Mouse (Mus musculus): Measurements from ENCODE around the gene Rpp25. TPM values are rescaled to one million over a fixed set of nuclear protein-coding genes. Genes with fewer than 3 reads are reported as not detected.

Gene Rpp25
- polyA plus RNA-seq, 1 experiment from 2014 or later: 27.6 TPM

DNA sequence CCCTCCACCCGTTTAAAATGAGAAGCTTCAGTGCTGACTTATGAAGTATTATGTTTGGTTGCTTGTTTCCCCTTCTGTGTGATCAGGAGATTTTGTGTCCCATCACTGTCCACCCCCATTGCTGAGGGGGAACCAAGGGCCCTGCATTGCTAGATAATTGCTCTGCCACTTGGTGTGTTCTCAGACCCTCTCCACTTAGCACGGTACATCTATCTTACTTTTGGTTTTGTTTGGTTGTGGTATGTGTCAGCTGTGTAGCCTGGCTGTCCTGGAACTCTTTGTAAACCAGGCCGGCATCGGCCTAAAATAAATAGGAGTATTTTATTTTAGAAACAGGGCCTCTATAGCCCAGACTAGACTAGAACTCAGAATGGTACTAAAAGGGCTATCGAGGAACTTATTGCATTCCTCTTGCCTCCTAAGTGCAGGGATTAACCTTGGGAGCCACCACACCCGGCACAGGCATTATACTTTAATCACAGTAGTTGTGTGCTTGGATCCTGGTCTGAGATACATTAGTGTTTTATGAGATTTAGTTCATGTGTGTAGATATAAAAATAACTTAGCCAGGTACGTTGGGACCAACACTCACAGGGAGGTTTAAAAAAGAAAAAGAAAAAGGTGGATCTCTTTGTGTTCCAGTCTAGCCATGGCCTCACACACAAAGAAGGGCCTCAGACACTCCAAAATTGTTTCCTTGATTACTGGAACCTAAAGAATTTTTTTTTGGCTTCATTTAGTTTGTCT lies 18.5 kb downstream of the Rpp25 start:
- H3K27ac ChIP-seq: peak overlapping the region; percentile 2; the same call in 1 of the 2 replicates
- H3K4me1 ChIP-seq (replicated peaks): peaks cover 39% of the 10 kb centered on the region

GRCm38 (mm10) chr9:57522861-57523246 lies 19.0 kb downstream of the Rpp25 start:
- H3K9ac ChIP-seq (replicated peaks): peak overlapping the region; percentile 98; the same call in 1 of the 2 replicates
- no peaks in the 10 kb centered on the region for H3K9me3 ChIP-seq
- peaks cover 39% of the 10 kb centered on the region for H3K4me1 ChIP-seq (replicated peaks)
- peak overlapping the region; percentile 74 for H3K4me2 ChIP-seq (replicated peaks)
- WGBS: 87% methylated on average over 4 of the region's 4 CpGs
- no peaks in the 10 kb centered on the region for H3K27me3 ChIP-seq
- peak overlapping the region; percentile 98 for H3K4me3 ChIP-seq (replicated peaks)
- H3K27ac ChIP-seq: no peak overlapping the region
- H3K36me3 ChIP-seq: no peaks in the 10 kb centered on the region
- ATAC-seq: no peak

More for the DNA sequence above, 18.5 kb downstream of the Rpp25 start:
- Histone ChIP-seq H3K36me3 (no peaks in the 10 kb centered on the region), H3K4me2 (replicated peaks) (peak overlapping the region; percentile 74), H3K4me3 (replicated peaks) (peak overlapping the region; percentile 98), H3K9ac (replicated peaks) (peak overlapping the region; percentile 98), H3K27me3 (no peaks in the 10 kb centered on the region), H3K9me3 (no peaks in the 10 kb centered on the region)
- 40% methylated on average over 7 of the region's 7 CpGs for WGBS
- no peak for ATAC-seq

DNA sequence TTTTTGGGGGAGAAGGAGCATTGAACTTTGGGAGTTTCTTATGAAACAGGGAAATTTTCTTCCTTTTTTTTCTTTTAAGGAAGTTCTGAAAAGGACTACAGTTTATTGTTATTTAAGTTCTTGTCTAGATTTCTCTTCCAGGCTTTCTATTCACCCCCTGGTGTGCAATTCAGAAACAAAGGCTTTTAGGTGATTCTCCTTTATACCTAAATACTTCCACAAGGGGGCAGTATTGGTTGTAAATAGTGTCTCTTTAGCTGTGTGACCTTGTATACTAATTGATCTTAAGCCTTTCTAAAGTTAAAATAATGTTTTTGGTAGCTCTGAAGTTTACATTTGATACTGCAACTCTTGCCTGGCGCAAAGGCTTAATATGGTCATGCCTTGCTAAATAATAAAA lies 19.9 kb downstream of the Rpp25 start:
- Histone ChIP-seq H3K9ac (replicated peaks) (no peak overlapping the region), H3K9me3 (no peaks in the 10 kb centered on the region), H3K27ac (no peak overlapping the region), H3K4me3 (replicated peaks) (no peak overlapping the region), H3K4me1 (replicated peaks) (peaks cover 44% of the 10 kb centered on the region), H3K4me2 (replicated peaks) (no peak overlapping the region), H3K36me3 (no peaks in the 10 kb centered on the region), H3K27me3 (no peaks in the 10 kb centered on the region)
- no peak for ATAC-seq
- WGBS: 86% methylated on average over 1 of the region's 1 CpGs

DNA sequence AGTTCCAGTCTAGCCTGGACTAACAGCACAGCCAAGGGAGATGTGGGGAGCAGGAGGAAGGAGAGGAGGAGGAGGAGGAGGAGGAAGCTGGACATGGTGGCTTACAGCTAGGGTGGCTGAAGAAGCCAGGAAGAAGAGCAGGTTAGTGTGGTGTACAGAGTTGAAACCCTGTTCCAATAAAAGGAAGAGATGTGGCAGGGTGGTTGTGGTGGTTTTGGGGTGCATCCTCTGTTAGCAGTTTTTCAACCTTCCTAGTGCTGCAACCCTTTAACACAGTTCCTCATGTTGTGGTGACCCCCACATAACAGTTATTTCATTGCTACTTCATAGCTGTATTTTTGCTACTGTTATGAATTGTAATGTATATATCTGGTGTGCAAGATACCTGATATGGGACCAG lies 20.6 kb downstream of the Rpp25 start:
- no peaks in the 10 kb centered on the region for H3K9me3 ChIP-seq
- no peak overlapping the region for H3K27ac ChIP-seq
- no peaks in the 10 kb centered on the region for H3K27me3 ChIP-seq
- no peak for ATAC-seq
- H3K4me3 ChIP-seq (replicated peaks): no peak overlapping the region
- 0 out of 2 replicates have a peak, but pooled peaks cover 4% of the 10 kb centered on the region for H3K36me3 ChIP-seq
- peaks cover 45% of the 10 kb centered on the region for H3K4me1 ChIP-seq (replicated peaks)
- H3K9ac ChIP-seq (replicated peaks): no peak overlapping the region
- 0 out of 2 replicates have a peak overlapping the region, but pooled peaks have one; percentile 2 for H3K4me2 ChIP-seq (replicated peaks)

- Histone ChIP-seq H3K9me3 (no peaks in the 10 kb centered on the region), H3K4me3 (replicated peaks) (no peak overlapping the region), H3K4me2 (replicated peaks) (no peak overlapping the region), H3K27ac (no peak overlapping the region), H3K4me1 (replicated peaks) (peaks cover 42% of the 10 kb centered on the region), H3K27me3 (no peaks in the 10 kb centered on the region), H3K9ac (replicated peaks) (no peak overlapping the region), H3K36me3 (peaks cover 10% of the 10 kb centered on the region)
- 87% methylated on average over 2 of the region's 2 CpGs for WGBS
- no peak for ATAC-seq
These were observed 21.7 kb downstream of the Rpp25 start for GRCm38 (mm10) chr9:57525516-57525915.

- Histone ChIP-seq H3K9me3 (no peaks in the 10 kb centered on the region), H3K9ac (replicated peaks) (no peak overlapping the region), H3K4me3 (replicated peaks) (no peak overlapping the region), H3K27ac (no peak overlapping the region), H3K27me3 (no peaks in the 10 kb centered on the region), H3K4me1 (replicated peaks) (peaks cover 41% of the 10 kb centered on the region), H3K36me3 (peaks cover 16% of the 10 kb centered on the region), H3K4me2 (replicated peaks) (no peak overlapping the region)
- ATAC-seq: no peak
These were observed 22.6 kb downstream of the Rpp25 start for GRCm38 (mm10) chr9:57526435-57526834.

- no peaks in the 10 kb centered on the region for H3K27me3 ChIP-seq
- no peaks in the 10 kb centered on the region for H3K9me3 ChIP-seq
- no peak for ATAC-seq
- peaks cover 10% of the 10 kb centered on the region for H3K4me1 ChIP-seq (replicated peaks)
- peaks cover 50% of the 10 kb centered on the region for H3K36me3 ChIP-seq
- 98% methylated on average over 1 of the region's 1 CpGs for WGBS
- H3K4me3 ChIP-seq (replicated peaks): no peak overlapping the region
- H3K4me2 ChIP-seq (replicated peaks): no peak overlapping the region
- H3K9ac ChIP-seq (replicated peaks): no peak overlapping the region
- H3K27ac ChIP-seq: no peak overlapping the region
These were observed 28.1 kb downstream of the Rpp25 start for GRCm38 (mm10) chr9:57531946-57532345.

DNA sequence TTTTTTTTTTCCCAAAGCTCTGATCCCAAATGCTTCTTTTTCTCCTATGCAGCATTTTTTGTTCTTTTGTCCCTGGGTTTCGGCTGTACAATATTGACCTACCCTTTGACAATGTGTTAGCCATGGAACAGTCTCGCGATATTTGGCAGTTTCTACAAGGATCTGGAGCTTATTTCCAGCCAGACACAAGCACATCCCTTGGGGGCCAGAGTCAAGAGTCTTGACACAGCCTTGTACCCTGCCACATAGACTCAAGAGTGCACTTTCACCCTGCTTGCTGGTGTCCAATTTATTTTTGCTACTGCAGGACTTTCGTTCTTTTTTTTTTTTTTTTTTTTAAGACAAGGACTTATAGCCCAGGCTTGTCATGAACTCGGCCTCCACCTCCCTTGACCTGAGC lies 32.5 kb downstream of the Rpp25 start:
- no peaks in the 10 kb centered on the region for H3K9me3 ChIP-seq
- WGBS: 90% methylated on average over 5 of the region's 5 CpGs
- no peak for ATAC-seq
- peaks cover 58% of the 10 kb centered on the region for H3K36me3 ChIP-seq
- no peak overlapping the region for H3K27ac ChIP-seq
- H3K27me3 ChIP-seq: no peaks in the 10 kb centered on the region
- no peak overlapping the region; the same call in 1 of the 2 replicates for H3K9ac ChIP-seq (replicated peaks)
- H3K4me3 ChIP-seq (replicated peaks): peak overlapping the region; percentile 72
- peaks cover 21% of the 10 kb centered on the region for H3K4me1 ChIP-seq (replicated peaks)
- H3K4me2 ChIP-seq (replicated peaks): peak overlapping the region; percentile 87

GRCm38 (mm10) chr9:57537044-57537727 lies 33.4 kb downstream of the Rpp25 start, which contains the start of gene Fam219b:
TSS of gene Fam219b (plus strand) at chr9:57537528.
- peak; percentile 94 for ATAC-seq
- H3K9me3 ChIP-seq: no peaks in the 10 kb centered on the region
- no peaks in the 10 kb centered on the region for H3K27me3 ChIP-seq
- H3K36me3 ChIP-seq: peaks cover 58% of the 10 kb centered on the region
- peaks cover 21% of the 10 kb centered on the region for H3K4me1 ChIP-seq (replicated peaks)
- peak within 1 kb of the TSS; percentile 90 for H3K27ac ChIP-seq
- peak within 1 kb of the TSS; percentile 87 for H3K4me2 ChIP-seq (replicated peaks)
- WGBS: 1% methylated on average over 45 of the region's 45 CpGs
- H3K9ac ChIP-seq (replicated peaks): peak within 1 kb of the TSS; percentile 86
- H3K4me3 ChIP-seq (replicated peaks): peak within 1 kb of the TSS; percentile 72

- H3K4me3 ChIP-seq (replicated peaks): peak overlapping the region; percentile 72
- H3K9ac ChIP-seq (replicated peaks): peak overlapping the region; percentile 86
- H3K9me3 ChIP-seq: no peaks in the 10 kb centered on the region
- peaks cover 58% of the 10 kb centered on the region for H3K36me3 ChIP-seq
- peaks cover 21% of the 10 kb centered on the region for H3K4me1 ChIP-seq (replicated peaks)
- H3K27ac ChIP-seq: peak overlapping the region; percentile 90
- H3K4me2 ChIP-seq (replicated peaks): peak overlapping the region; percentile 87
- no peaks in the 10 kb centered on the region for H3K27me3 ChIP-seq
- peak; percentile 84 for ATAC-seq
- under 1% methylated on average over 24 of the region's 24 CpGs for WGBS
These were observed 33.9 kb downstream of the Rpp25 start for GRCm38 (mm10) chr9:57537728-57538181.

DNA sequence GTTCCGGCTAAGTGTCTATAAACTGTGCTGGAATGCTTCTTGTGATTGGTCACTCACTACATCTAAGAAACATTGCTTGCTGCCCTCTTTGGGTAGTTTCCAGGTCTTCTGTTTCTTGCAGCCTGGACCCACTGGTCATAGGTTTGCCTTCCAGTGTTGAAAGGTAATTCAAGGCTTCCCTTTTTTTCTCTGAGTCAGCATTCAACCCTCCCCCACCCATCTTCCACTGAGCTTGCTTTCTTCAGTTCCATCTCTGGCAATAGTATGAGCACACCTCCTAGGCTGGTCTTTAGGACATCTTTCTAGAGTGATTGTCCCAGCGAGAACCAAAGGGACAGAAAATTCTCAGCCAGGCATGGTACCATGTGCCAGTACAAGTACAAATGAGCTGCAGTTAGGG lies 35.7 kb downstream of the Rpp25 start:
- H3K4me3 ChIP-seq (replicated peaks): no peak overlapping the region
- peaks cover 21% of the 10 kb centered on the region for H3K4me1 ChIP-seq (replicated peaks)
- WGBS: 94% methylated on average over 2 of the region's 2 CpGs
- H3K36me3 ChIP-seq: peaks cover 59% of the 10 kb centered on the region
- no peak for ATAC-seq
- H3K27me3 ChIP-seq: no peaks in the 10 kb centered on the region
- H3K9me3 ChIP-seq: no peaks in the 10 kb centered on the region
- no peak overlapping the region for H3K27ac ChIP-seq
- H3K9ac ChIP-seq (replicated peaks): no peak overlapping the region
- no peak overlapping the region for H3K4me2 ChIP-seq (replicated peaks)

GRCm38 (mm10) chr9:57541312-57541711 lies 37.5 kb downstream of the Rpp25 start:
- Histone ChIP-seq H3K9ac (replicated peaks) (no peak overlapping the region), H3K4me1 (replicated peaks) (peaks cover 21% of the 10 kb centered on the region), H3K9me3 (no peaks in the 10 kb centered on the region), H3K27me3 (no peaks in the 10 kb centered on the region), H3K4me3 (replicated peaks) (no peak overlapping the region), H3K27ac (no peak overlapping the region), H3K4me2 (replicated peaks) (no peak overlapping the region), H3K36me3 (peaks cover 73% of the 10 kb centered on the region)
- 12% methylated on average over 1 of the region's 1 CpGs for WGBS
- ATAC-seq: no peak

Measured in midbrain, embryonic 13.5 days (tissue).